Mouse (Mus musculus) layer of hippocampus, postnatal 10 days (tissue): Measurements from ENCODE around the gene Zfp385c. TPM values are rescaled to one million over a fixed set of nuclear protein-coding genes. Genes with fewer than 3 reads are reported as not detected.
A peak's percentile ranks its signal among the peaks of the same experiment; 100 is the strongest.

Source experiments
- DNase-seq, 2 experiments: peaks; one replicate each; pipeline ENCODE4 v3.0.0; 2021; ENCODE audit warnings: low spot score in 2 of 2
- total RNA-seq, 2 experiments: library from RNA; stranded (reverse); gene quantifications; 2 replicates each; pipeline ENCODE4 v1.2.3; 2021

Gene Zfp385c
- total RNA-seq, 2 experiments from 2014 or later = 0.54 to 0.57 TPM

DNA sequence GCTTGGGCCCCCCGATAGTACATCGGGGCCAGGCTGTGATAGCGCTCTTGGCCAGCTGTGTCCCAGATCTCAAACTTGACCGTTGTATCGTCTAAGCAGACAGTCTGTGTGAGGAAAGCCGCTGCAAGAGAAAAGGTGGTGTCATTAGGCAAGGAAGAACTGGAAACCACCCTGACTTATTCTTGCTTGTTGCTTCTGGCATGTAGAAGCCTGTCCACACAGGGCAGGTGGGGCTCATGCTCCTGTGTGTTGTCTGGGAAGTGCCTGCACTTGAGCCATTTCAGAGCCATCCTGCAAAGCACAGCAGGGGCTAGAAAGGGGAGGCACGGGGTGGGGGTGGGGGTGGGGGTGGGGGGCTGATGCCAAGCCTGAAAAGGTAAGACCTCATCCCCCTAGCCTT, 26.2 kb upstream of the Zfp385c start:
- no peak for DNase-seq

GRCm38 (mm10) chr11:100716649-100717048, 24.4 kb upstream of the Zfp385c start:
- no peak for DNase-seq

DNA sequence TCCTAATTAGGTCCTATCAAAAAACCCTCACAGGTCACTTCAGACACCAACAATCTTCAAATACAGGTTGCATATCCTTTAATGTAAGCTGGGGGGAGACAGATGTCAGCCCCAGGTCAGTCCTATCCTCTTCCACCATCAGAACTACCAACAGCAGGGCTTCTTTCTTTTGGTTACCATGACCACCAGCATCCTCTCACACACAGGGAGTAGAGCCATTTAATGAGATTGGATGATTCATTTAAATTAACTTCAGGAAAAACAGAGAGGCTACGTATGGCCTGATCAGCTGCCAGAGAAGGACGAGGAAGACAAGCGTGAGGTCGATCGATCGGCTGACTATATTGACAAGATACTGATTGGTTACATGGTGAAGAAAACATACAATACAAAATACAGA, 22.7 kb upstream of the Zfp385c start:
- DNase-seq = no peak

DNA sequence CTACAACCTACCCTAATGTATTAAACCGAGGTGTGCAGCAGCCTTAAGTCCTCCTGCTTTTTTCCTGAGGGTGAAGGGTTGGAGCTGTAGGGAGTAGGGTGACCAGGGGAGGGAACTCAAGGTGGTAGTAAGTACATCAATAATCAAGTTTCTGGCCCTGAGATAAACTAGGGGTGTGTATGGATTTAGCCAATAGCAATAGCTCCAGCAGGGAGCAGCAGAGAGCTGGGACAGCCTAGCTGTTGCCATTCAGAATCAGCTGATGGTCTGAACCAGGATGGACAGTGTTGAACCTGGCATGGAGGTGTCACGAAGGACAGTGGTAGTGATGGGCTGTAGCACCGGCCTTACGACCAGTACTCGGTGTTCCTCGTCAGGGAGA, 22.3 kb upstream of the Zfp385c start:
- peak; percentile 88 to 90 for DNase-seq

- peak in 1 of 2 experiments; percentile 55 for DNase-seq
These were observed 21.7 kb upstream of the Zfp385c start, which contains the start of gene Hspb9 for GRCm38 (mm10) chr11:100713735-100714533. Gene Hspb9 (plus strand): TSS chr11:100713850.

- DNase-seq = peak in 1 of 2 experiments; percentile 10
These were observed 20.9 kb upstream of the Zfp385c start for GRCm38 (mm10) chr11:100713174-100713573.

GRCm38 (mm10) chr11:100711783-100712615, 19.7 kb upstream of the Zfp385c start, which contains the start of gene Kat2a:
Gene Kat2a (minus strand): TSS chr11:100712465.
- DNase-seq = peak; percentile 81 to 89

GRCm38 (mm10) chr11:100710977-100711376, 18.7 kb upstream of the Zfp385c start:
- no peak for DNase-seq

DNA sequence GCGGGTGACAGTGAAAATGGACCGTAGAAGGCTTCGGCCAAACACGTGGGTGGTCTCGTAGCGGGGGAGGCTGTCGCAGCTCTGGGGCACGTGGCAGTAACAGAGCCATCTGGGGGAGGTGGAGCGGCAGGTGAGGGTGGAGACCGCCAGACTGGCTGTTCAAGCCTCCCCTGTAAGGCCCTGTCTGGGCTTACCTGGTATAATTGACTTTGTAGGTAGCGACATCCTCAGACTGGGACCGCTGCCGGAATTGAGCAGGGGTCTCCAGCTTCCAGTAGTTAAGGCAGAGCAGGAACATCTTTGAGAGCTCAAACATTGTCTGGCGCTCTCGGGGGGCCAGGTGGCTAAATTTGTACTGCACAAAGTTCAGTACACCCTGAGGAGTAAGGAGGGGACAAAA, 18.3 kb upstream of the Zfp385c start:
- DNase-seq = peak in 1 of 2 experiments; percentile 11

DNA sequence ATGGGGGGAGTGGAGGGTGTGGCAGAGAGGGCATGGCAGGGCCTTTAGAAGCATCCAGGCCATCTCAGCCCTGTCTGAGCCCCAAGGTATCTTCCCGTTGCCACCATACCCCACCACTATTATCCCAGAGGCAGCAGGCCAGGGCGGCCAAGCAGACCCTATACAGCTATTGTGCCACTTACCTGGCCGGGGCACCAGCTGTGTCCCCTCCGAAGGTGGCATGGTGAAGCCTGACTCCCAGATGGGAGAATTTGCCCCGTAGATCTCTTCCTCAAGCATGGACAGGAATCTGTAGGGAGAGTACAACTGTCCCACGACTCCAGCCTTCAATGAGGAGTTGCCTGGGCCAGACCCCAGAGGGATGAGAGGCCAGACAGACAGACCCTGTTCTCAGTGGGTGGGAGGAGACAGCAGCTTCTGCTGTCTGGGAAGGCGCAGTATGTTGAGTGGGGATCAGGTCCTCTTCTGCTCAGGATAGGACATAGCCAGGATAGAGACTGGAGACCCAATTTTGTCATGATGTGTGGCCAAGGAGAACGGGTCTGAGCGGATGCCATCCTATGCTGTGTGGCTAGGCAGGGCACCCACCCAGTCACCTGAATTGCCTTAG, 17.1 kb upstream of the Zfp385c start:
- no peak for DNase-seq

DNA sequence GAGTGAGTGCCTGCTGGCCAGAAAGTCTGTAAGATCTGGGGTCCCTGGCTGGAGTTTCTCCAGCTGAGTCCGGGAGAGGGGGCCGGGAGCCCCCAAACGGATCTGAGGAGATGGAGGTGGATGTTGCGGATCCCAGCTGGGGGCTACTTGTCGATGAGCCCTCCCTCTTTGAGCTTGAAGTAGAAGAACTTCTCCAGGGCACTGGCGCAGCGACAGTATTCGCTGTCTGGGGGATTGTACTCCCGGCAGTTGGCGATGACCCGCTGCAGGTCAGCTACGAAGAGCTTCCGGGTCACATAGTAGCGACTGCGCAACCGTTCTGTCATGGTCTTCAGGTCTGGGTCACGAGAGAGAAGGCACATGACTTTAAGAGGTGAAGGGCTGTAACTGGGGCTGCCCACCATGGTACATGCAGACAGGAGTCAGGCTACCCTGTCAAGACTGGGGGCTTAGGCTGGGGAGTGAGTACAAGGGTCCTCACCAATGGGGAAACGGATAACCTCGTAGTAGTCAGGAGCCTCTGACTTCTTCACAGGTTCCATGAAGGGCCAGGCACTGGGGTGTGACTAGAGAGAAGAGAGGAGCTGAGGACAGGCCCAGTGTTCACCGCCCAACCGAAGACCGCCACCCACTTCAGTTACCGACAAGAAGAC, 13.0 kb upstream of the Zfp385c start:
- DNase-seq = no peak

GRCm38 (mm10) chr11:100703851-100704531, 11.7 kb upstream of the Zfp385c start, which contains the start of gene Dhx58:
Gene Dhx58 (minus strand): TSS chr11:100704271.
- DNase-seq = no peak

GRCm38 (mm10) chr11:100703366-100703765, 11.1 kb upstream of the Zfp385c start:
- DNase-seq = no peak

DNA sequence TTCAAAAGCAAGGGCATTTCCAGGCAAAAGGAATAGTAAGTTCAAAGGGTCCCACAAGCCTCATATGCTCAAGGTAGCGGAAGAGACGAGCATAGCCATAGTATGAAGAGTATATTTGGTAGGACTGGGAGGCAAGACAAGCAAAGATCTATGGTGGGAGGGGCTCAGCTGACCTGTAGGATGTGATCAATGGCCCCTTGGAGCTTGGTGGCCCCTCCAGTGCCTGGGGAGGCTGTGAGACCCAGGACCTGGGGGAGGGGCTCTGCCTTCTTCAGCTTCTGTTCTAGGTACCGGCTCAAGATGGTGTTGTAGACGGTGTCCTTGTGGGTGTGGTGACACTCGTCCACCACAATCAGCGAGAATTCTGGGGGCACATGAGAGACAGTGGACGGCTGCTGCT, 10.7 kb upstream of the Zfp385c start:
- no peak for DNase-seq

- peak; percentile 70 to 79 for DNase-seq
These were observed 10.0 kb upstream of the Zfp385c start for GRCm38 (mm10) chr11:100702081-100702851.

- DNase-seq = peak in 1 of 2 experiments; percentile 46
These were observed 9.0 kb upstream of the Zfp385c start for GRCm38 (mm10) chr11:100701301-100701700.

DNA sequence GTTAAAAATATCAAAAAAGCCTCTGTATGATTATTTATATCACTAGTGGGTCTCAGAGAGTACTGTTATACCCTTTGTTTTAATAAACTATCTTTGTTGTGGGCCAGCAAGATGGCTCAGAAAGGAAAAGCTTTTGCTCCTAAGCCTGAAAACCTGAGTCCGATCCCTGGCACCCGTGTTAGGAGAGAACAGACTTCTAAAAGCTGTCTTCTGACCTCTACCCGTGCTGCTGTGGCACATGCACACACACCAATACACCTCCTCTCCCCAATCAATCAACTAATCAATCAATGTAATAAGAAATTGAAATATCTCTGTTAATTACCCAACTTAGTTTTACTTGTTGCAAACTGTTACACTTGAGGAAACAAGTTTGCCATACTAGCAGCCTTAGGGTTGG, 8.5 kb upstream of the Zfp385c start:
- DNase-seq = no peak

GRCm38 (mm10) chr11:100697921-100698320, 5.7 kb upstream of the Zfp385c start:
- DNase-seq = no peak

DNA sequence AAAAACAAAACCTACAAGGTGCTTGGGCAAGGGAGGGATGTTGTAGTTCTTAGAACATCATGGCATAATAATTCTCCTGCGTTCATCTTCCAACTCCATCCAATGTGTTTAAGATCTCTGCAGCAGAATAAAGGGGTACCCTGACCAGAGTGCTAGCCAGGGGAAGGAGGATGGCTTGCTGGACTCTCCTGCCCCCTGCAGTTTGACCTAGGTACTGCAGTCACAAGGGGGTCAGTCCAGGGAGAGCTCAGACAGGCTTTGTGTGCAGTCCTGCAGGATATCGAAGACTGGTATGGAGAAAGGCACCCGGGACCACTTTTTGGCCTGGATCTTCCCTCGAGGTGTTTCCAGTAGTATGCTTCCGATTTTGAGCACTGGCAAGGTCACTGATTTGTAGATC, 2.7 kb upstream of the Zfp385c start:
- DNase-seq = peak; percentile 90 to 91

GRCm38 (mm10) chr11:100693154-100693553, 899 bp upstream of the Zfp385c start:
- no peak for DNase-seq
